Mouse (Mus musculus): ENCODE measurements around the gene Stat2. TPM values are rescaled to one million over a fixed set of nuclear protein-coding genes. Genes with fewer than 3 reads are reported as not detected.

The Stat2 gene
- polyA plus RNA-seq, 1 experiment from 2014 or later, result 11.8 TPM

DNA sequence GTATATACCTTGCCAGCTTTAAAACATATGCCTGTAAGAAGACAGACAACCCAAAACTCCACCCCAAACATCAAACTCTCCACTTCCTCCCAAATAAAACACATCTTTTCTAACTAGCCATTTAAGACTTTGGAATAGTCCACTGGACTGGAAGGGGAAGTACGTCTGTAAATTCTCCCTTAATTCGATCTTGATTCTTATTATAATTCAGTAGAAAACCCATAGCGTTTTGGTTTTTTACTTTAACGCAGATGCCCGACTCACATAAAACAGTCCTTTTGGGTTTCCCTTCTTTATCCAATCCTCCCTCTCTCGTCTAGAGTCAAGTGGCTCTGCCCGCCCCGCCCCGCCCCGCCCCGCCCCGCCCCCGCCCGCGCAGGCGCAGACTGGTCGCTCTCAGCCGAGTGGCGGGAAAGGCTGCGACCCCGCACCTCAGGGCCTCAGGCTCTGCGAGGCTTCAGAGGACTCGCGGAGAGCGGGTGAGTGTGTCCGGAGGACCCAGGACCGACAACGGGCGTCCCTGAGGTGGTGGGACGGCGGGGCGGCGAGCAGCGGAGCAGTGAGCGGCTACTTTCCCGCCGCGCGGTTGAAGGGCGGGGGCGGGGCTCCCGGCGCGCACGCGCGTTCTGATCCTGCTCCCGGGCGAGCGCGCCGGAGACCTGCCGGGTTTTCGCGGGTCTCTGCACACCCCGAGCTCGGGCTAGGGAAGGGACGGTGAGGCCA lies 38.5 kb upstream of the Stat2 start, which contains the start of gene Timeless:
TSS of gene Timeless (plus strand) at position 369 of the 723 bp plus-strand sequence.
- peak within 1 kb of the TSS; percentile 71 for H3K4me2 ChIP-seq (replicated peaks; ENCODE audit: low read depth, low read length)
- ATAC-seq (ENCODE audit: low FRiP score, low TSS enrichment), result peak; percentile 93
- H3K27ac ChIP-seq (ENCODE audit: low read depth, low read length), result peak within 1 kb of the TSS; percentile 96
- WGBS, result under 1% methylated on average over 55 of the region's 58 CpGs
- H3K27me3 ChIP-seq (ENCODE audit: control insufficient read depth, insufficient read depth, low read length), result no peaks in the 10 kb centered on the region
- H3K4me1 ChIP-seq (ENCODE audit: control insufficient read depth, insufficient read depth, low read length), result peaks cover 6% of the 10 kb centered on the region
- no peaks in the 10 kb centered on the region for H3K9me3 ChIP-seq (ENCODE audit: control insufficient read depth, low read length)
- peak within 1 kb of the TSS; percentile 82 for H3K9ac ChIP-seq (ENCODE audit: low read depth, low read length)
- H3K36me3 ChIP-seq (ENCODE audit: control insufficient read depth, insufficient read depth, low read length), result peaks cover 8% of the 10 kb centered on the region; the same call in 1 of the 2 replicates
- peak within 1 kb of the TSS; percentile 85 for H3K4me3 ChIP-seq (ENCODE audit: low read length)

DNA sequence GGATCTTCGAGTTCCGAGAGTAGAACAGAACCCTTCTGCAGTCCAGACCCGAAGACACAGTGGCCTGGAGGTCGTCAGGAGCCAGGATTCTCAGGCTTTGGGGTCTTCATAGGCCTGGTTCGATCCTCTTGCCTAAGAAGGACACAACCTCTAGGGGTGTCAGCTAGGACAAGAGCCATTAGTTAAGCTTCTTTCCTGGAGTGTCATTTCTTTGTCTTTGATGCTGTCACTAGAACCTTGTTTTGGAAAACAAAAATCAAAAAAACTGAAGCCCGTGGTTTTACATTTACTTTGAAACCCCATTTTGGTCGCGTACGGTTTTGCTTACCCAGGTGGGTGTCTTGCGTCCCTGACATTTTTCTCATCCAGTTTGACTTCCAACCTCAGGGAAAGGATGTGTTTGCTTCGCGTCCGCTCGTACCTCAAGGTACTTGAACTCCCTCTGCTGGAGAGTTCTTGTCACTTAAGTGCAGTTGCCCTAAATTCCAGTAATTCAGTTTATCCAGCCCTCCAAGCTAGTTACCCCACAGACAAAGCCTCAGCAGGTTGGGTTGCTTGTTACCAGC lies 37.9 kb upstream of the Stat2 start:
- under 1% methylated on average over 14 of the region's 14 CpGs for WGBS
- Histone ChIP-seq H3K36me3 (ENCODE audit: control insufficient read depth, insufficient read depth, low read length) (peaks cover 8% of the 10 kb centered on the region; the same call in 1 of the 2 replicates), H3K4me2 (replicated peaks; ENCODE audit: low read depth, low read length) (peak overlapping the region; percentile 71), H3K27me3 (ENCODE audit: control insufficient read depth, insufficient read depth, low read length) (no peaks in the 10 kb centered on the region), H3K4me3 (ENCODE audit: low read length) (peak overlapping the region; percentile 85), H3K4me1 (ENCODE audit: control insufficient read depth, insufficient read depth, low read length) (peaks cover 6% of the 10 kb centered on the region), H3K27ac (ENCODE audit: low read depth, low read length) (peak overlapping the region; percentile 96), H3K9me3 (ENCODE audit: control insufficient read depth, low read length) (no peaks in the 10 kb centered on the region), H3K9ac (ENCODE audit: low read depth, low read length) (peak overlapping the region; percentile 82)
- peak; percentile 28; the same call in 1 of the 2 replicates for ATAC-seq (ENCODE audit: low FRiP score, low TSS enrichment)

DNA sequence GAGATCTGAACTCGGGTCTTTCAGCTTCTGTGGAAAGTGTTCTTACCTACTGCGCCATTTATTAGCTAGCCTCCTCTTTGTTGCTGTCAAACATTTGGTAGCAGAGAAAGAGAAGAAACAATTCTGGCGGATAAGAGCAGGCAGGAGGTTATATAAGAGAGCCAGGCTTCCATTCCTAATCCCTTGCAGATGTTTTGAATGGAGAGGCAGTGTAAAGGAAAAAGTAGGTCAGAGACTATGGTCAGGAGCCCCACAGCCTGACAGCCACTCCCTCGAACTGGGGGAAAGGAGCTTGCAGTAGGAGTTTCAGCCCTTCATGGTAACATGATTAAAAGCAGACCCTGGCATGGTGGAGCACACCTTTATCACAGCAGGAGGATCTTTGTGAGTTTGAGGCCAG lies 34.0 kb upstream of the Stat2 start:
- H3K9ac ChIP-seq (ENCODE audit: low read depth, low read length), result no peak overlapping the region
- H3K9me3 ChIP-seq (ENCODE audit: control insufficient read depth, low read length), result no peaks in the 10 kb centered on the region
- H3K27ac ChIP-seq (ENCODE audit: low read depth, low read length), result no peak overlapping the region
- WGBS, result 82% methylated on average over 4 of the region's 4 CpGs
- H3K4me3 ChIP-seq (ENCODE audit: low read length), result no peak overlapping the region
- no peaks in the 10 kb centered on the region; the same call in 1 of the 2 replicates for H3K4me1 ChIP-seq (ENCODE audit: control insufficient read depth, insufficient read depth, low read length)
- ATAC-seq (ENCODE audit: low FRiP score, low TSS enrichment), result no peak
- H3K36me3 ChIP-seq (ENCODE audit: control insufficient read depth, insufficient read depth, low read length), result peaks cover 25% of the 10 kb centered on the region
- no peak overlapping the region for H3K4me2 ChIP-seq (replicated peaks; ENCODE audit: low read depth, low read length)
- no peaks in the 10 kb centered on the region for H3K27me3 ChIP-seq (ENCODE audit: control insufficient read depth, insufficient read depth, low read length)

DNA sequence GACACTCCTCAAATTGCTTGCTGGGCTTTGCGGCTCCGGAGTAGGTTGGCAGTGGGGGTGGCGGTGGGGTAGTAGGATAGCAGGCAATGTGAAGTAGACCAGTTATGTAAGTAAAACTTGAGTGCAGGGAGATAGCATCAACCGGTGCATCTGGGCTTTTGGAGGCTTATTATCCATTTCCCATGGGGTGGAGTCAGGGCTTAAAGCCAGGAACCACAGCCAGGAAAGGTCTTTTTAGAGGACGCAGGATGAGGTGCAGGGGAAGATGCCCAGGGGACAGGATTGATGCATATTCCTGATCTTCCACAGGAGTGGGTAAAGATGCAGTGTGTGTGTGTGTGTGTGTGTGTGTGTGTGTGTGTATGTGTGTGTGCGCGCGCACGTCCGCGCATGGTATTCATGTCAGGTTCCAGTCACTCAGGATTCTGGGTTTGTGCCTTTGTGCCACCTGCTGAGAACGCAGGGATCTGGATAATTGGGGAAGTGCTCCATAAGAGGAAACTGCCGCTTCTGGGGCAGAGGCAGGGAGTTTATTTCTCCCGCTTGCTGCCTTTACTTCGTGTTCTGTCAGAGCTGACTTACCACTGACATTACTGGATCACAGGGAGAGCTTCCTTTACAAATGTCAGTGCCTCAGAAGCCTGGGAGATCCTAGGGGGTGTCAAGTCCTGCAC lies 32.4 kb upstream of the Stat2 start:
- no peaks in the 10 kb centered on the region; the same call in 1 of the 2 replicates for H3K4me1 ChIP-seq (ENCODE audit: control insufficient read depth, insufficient read depth, low read length)
- H3K4me2 ChIP-seq (replicated peaks; ENCODE audit: low read depth, low read length), result no peak overlapping the region
- H3K27me3 ChIP-seq (ENCODE audit: control insufficient read depth, insufficient read depth, low read length), result no peaks in the 10 kb centered on the region
- 88% methylated on average over 15 of the region's 15 CpGs for WGBS
- no peak for ATAC-seq (ENCODE audit: low FRiP score, low TSS enrichment)
- no peak overlapping the region for H3K4me3 ChIP-seq (ENCODE audit: low read length)
- H3K36me3 ChIP-seq (ENCODE audit: control insufficient read depth, insufficient read depth, low read length), result peaks cover 40% of the 10 kb centered on the region
- H3K9ac ChIP-seq (ENCODE audit: low read depth, low read length), result no peak overlapping the region
- no peaks in the 10 kb centered on the region for H3K9me3 ChIP-seq (ENCODE audit: control insufficient read depth, low read length)
- no peak overlapping the region for H3K27ac ChIP-seq (ENCODE audit: low read depth, low read length)

DNA sequence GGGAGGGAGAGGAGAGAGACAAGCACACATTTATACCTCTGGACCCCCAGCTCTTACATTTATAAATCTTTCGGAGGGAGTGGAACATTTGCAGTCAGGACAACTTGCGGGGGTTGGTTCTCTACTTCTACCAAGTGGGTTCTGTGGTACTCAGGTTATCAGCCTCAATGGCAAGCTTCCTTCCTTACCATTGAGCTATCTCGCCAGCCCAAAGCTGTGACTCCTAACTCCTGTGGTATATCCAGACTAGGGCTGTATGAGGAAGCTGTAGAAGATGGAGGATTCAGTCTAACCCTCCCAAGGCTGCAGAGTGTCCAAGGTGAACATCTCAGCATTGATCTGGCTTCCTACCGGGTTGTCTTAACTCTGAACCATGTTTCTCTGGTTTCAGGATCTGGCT lies 31.2 kb upstream of the Stat2 start:
- Histone ChIP-seq H3K27ac (ENCODE audit: low read depth, low read length) (no peak overlapping the region), H3K9ac (ENCODE audit: low read depth, low read length) (no peak overlapping the region), H3K4me3 (ENCODE audit: low read length) (no peak overlapping the region), H3K36me3 (ENCODE audit: control insufficient read depth, insufficient read depth, low read length) (peaks cover 48% of the 10 kb centered on the region), H3K4me1 (ENCODE audit: control insufficient read depth, insufficient read depth, low read length) (no peaks in the 10 kb centered on the region), H3K4me2 (replicated peaks; ENCODE audit: low read depth, low read length) (no peak overlapping the region), H3K9me3 (ENCODE audit: control insufficient read depth, low read length) (no peaks in the 10 kb centered on the region), H3K27me3 (ENCODE audit: control insufficient read depth, insufficient read depth, low read length) (no peaks in the 10 kb centered on the region)
- 91% methylated on average over 4 of the region's 4 CpGs for WGBS
- no peak for ATAC-seq (ENCODE audit: low FRiP score, low TSS enrichment)

DNA sequence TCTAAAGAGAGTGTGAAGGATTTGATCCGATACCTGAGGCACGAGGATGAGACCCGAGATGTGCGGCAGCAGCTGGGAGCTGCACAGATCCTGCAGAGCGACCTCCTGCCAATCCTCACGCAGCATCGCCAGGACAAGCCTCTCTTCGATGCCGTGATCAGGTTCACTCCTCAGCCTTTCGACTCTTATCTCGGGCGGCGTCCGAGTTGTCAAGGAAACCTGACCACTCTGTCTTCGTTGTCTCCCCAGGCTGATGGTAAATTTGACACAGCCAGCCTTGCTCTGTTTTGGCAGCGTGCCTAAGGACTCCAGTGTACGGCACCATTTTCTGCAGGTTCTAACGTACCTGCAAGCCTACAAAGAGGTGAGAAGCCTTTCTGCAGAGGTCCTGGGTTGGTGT lies 30.2 kb upstream of the Stat2 start:
- no peak overlapping the region for H3K4me3 ChIP-seq (ENCODE audit: low read length)
- H3K9me3 ChIP-seq (ENCODE audit: control insufficient read depth, low read length), result no peaks in the 10 kb centered on the region
- H3K9ac ChIP-seq (ENCODE audit: low read depth, low read length), result no peak overlapping the region
- ATAC-seq (ENCODE audit: low FRiP score, low TSS enrichment), result no peak
- no peaks in the 10 kb centered on the region for H3K4me1 ChIP-seq (ENCODE audit: control insufficient read depth, insufficient read depth, low read length)
- H3K4me2 ChIP-seq (replicated peaks; ENCODE audit: low read depth, low read length), result no peak overlapping the region
- no peaks in the 10 kb centered on the region for H3K27me3 ChIP-seq (ENCODE audit: control insufficient read depth, insufficient read depth, low read length)
- 92% methylated on average over 18 of the region's 18 CpGs for WGBS
- H3K27ac ChIP-seq (ENCODE audit: low read depth, low read length), result no peak overlapping the region
- peaks cover 54% of the 10 kb centered on the region for H3K36me3 ChIP-seq (ENCODE audit: control insufficient read depth, insufficient read depth, low read length)

DNA sequence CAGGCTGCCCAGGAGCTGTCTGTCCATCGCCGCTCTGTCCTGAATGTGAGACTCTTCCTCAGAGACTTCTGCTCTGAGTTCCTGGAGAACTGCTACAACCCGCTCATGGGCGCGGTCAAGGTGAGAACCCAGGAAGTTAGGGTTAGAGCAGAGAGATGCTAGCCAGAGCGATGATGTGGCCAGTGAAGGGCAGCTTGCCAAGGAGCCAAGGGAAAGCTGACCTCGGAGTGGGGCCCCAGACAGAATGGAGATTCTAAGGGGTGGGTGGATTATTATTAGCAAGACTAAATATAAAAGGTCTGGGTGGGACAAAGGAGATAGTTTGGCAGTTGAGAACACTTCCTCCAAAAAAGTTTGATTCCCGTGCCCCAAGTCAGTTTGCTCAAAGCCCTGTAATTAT lies 27.1 kb upstream of the Stat2 start:
- no peak overlapping the region for H3K4me2 ChIP-seq (replicated peaks; ENCODE audit: low read depth, low read length)
- H3K27me3 ChIP-seq (ENCODE audit: control insufficient read depth, insufficient read depth, low read length), result no peaks in the 10 kb centered on the region
- no peak for ATAC-seq (ENCODE audit: low FRiP score, low TSS enrichment)
- no peak overlapping the region for H3K27ac ChIP-seq (ENCODE audit: low read depth, low read length)
- H3K9ac ChIP-seq (ENCODE audit: low read depth, low read length), result no peak overlapping the region
- H3K36me3 ChIP-seq (ENCODE audit: control insufficient read depth, insufficient read depth, low read length), result peaks cover 85% of the 10 kb centered on the region
- no peak overlapping the region for H3K4me3 ChIP-seq (ENCODE audit: low read length)
- H3K9me3 ChIP-seq (ENCODE audit: control insufficient read depth, low read length), result no peaks in the 10 kb centered on the region
- WGBS, result 92% methylated on average over 8 of the region's 8 CpGs
- H3K4me1 ChIP-seq (ENCODE audit: control insufficient read depth, insufficient read depth, low read length), result no peaks in the 10 kb centered on the region

DNA sequence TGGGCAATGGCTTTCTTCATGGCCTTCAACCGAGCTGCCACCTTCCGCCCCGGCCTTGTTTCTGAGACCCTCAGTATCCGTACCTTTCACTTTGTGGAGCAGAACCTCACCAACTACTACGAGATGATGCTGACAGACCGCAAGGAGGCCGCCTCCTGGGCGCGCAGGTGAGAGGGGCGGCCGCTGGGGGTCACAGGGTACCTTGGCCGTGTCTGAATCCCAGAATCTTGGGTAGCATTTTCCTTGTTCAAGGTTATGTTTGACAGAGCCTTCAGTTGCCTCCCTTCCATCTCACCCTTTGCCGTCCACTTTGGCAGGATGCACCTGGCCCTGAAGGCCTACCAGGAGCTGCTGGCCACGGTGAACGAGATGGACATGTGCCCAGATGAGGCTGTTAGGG lies 26.2 kb upstream of the Stat2 start:
- H3K9ac ChIP-seq (ENCODE audit: low read depth, low read length), result no peak overlapping the region
- no peaks in the 10 kb centered on the region for H3K27me3 ChIP-seq (ENCODE audit: control insufficient read depth, insufficient read depth, low read length)
- H3K27ac ChIP-seq (ENCODE audit: low read depth, low read length), result no peak overlapping the region
- H3K4me1 ChIP-seq (ENCODE audit: control insufficient read depth, insufficient read depth, low read length), result no peaks in the 10 kb centered on the region
- H3K9me3 ChIP-seq (ENCODE audit: control insufficient read depth, low read length), result no peaks in the 10 kb centered on the region
- H3K4me3 ChIP-seq (ENCODE audit: low read length), result no peak overlapping the region
- WGBS, result 95% methylated on average over 15 of the region's 15 CpGs
- H3K4me2 ChIP-seq (replicated peaks; ENCODE audit: low read depth, low read length), result no peak overlapping the region
- ATAC-seq (ENCODE audit: low FRiP score, low TSS enrichment), result no peak
- H3K36me3 ChIP-seq (ENCODE audit: control insufficient read depth, insufficient read depth, low read length), result peaks cover 92% of the 10 kb centered on the region
